Mouse (Mus musculus) layer of hippocampus, adult 2 months (tissue): ENCODE data around the gene Mbd3. TPM values are rescaled to one million over a fixed set of nuclear protein-coding genes. Genes with fewer than 3 reads are reported as not detected.

Experiments
- DNase-seq, 2 experiments: peaks; one replicate each; pipeline ENCODE4 v3.0.0; 2022; ENCODE audit warnings: low spot score in 2 of 2
- H3K27ac ChIP-seq: fragments of 200-600 bp; 2 replicates; pipeline ENCODE4 v1.8.1; 2022
- H3K4me3 ChIP-seq: fragments of 200-600 bp; 2 replicates; pipeline ENCODE4 v1.8.1; 2022; ENCODE audit warnings: mild to moderate bottlenecking
- CTCF ChIP-seq: fragments of 200-600 bp; conservative IDR thresholded peaks from 2 replicates; pipeline ENCODE4 v1.8.1; 2022; ENCODE audit warnings: antibody characterized with exemption, mild to moderate bottlenecking, moderate library complexity
- total RNA-seq, 2 experiments: library from RNA; stranded (reverse); gene quantifications; 2 replicates each; pipeline ENCODE4 v1.2.3; 2021

The Mbd3 gene
- total RNA-seq, 2 experiments from 2014 or later, result 147 to 149 TPM

DNA sequence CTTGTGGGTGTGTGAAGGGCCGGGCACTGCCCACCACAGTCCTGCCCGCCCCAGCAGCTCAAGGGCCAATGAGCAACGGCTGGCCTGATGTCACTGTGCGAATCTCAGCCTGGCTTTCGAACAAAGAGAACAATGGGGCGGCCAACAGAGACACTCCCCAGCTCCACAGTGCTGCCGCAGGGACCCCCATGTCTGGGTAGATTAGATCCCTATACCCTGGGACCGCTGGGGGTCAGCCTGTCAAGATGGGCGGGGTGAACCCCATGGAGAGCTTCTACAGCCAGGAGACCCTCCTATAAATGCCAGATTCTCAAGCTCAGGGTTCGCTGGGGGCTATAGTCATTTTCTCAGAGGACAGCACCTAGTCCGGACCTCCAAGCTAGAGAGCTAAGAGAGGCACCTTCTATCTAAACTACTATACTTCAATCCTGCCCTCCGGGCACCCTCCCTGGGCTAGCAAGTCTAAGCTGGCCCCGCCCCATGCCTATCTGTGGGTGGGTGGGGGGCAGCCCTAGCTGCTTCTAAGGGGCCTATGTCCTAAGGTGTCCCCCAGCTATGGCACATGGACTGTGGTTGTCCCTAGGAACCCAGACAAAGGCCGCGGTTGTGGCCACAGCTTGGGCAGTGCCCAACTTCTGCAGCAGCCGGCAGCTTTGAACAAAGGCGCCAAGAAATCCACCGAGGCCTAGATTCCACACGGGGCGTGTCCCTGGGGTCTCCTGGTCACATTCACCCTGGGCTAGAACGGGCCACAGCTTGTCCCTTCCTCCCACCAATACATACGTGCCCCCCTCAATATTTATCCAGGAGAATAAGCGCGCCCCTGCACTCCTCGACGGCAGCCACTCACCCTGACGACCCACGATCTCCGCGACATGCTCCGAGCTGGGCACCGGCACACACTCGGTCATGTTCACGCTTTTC, 13.3 kb downstream of the Mbd3 start:
- DNase-seq, result no peak
- Histone ChIP-seq H3K4me3 (peak overlapping the region; percentile 79), H3K27ac (peak overlapping the region; percentile 75)
- TF ChIP-seq CTCF, result no peak

DNA sequence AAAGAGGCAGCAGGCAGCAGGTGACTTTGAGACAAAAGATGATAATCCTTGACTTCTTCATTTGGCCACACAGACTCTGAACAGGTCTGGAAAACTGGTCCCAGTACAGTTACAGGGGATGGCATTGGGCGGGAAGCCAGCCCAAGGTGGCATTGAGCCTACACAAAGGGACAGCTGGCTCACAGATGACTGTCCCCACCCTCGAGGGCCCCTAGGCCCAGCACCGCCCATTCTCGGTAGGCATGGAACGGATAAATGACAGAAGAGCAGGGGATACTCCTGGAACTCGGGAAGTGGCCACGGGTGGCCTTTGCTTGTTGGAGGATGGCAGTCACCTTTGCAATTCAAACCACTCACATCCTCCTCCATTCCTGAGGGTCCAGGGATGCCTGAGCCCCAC, 14.0 kb downstream of the Mbd3 start:
- H3K27ac ChIP-seq, result peak overlapping the region; percentile 75; the same call in 1 of the 2 replicates
- no peak for TF ChIP-seq CTCF
- DNase-seq, result no peak

DNA sequence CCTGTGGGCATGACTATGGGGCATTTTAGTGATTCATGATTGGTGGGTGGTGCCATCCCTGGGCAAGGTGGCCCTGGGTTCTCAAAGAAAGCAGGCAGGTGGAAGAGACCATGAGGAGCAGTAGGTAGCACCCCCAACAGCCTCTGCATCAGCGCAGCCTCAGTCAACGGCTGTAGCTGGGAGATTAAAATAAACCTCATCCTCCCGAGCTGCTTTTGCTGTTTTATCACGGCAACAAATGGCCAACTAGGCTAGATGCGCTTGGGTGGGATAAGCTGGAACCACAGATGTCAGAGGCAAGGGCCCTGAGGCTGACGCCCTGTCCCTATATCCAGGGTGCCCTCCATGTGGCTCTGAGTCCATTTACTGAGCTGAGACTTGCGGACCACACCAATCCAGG, 14.6 kb downstream of the Mbd3 start:
- Histone ChIP-seq H3K4me3 (peak overlapping the region; percentile 79), H3K27ac (peak overlapping the region; percentile 75; the same call in 1 of the 2 replicates)
- DNase-seq, result no peak
- no peak for TF ChIP-seq CTCF

More for the DNA sequence above, 14.0 kb downstream of the Mbd3 start:
- H3K4me3 ChIP-seq, result peak overlapping the region; percentile 79

DNA sequence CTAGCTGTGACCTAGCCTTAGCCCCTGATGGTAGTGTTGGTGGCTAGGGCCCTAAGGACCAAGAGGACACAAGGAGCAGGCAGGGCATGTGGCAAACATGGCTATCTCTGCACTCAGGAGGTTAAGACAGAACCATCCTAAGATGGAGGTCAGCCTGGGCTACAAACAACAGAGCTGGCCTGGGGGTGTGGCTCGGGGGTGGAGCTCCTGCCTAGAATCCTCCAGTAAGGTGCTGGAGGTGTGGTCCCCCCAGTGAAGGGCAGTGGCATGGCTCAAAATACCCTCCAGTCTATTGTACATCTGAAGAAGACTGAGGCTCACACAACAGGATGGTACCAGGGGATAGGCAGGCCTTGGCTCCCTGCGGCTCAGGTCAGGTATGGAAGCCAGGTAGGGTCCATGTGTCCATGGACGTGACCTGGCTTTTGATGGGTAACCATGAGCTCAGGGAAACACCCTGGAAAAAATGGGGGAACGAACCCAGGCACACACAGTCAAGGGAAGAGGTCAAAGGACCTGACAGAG, 15.2 kb downstream of the Mbd3 start:
- no peak overlapping the region; the same call in 1 of the 2 replicates for H3K27ac ChIP-seq
- no peak overlapping the region; the same call in 1 of the 2 replicates for H3K4me3 ChIP-seq
- no peak for TF ChIP-seq CTCF
- no peak for DNase-seq

DNA sequence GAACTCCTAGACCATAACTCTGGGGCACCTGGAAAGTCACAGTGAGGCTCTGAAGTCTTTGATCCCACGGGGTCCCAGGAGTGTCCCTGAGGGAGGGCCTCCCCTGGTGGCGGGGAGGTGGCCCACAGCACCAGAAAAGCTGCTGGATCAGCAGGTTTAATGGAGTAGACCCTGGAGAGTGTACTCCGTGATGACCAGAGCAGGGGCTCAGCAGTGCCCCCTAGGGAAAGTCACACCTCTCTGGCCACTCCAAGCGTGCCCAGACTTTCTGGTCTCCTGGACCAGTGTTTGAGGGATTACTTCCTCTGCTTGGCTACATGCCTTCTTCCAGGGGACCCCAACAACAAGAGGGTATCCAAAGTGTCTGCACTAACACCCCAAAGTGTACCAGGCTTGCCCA, 15.9 kb downstream of the Mbd3 start:
- TF ChIP-seq CTCF, result peak; percentile 66
- no peak overlapping the region for H3K4me3 ChIP-seq
- no peak overlapping the region for H3K27ac ChIP-seq
- no peak for DNase-seq

DNA sequence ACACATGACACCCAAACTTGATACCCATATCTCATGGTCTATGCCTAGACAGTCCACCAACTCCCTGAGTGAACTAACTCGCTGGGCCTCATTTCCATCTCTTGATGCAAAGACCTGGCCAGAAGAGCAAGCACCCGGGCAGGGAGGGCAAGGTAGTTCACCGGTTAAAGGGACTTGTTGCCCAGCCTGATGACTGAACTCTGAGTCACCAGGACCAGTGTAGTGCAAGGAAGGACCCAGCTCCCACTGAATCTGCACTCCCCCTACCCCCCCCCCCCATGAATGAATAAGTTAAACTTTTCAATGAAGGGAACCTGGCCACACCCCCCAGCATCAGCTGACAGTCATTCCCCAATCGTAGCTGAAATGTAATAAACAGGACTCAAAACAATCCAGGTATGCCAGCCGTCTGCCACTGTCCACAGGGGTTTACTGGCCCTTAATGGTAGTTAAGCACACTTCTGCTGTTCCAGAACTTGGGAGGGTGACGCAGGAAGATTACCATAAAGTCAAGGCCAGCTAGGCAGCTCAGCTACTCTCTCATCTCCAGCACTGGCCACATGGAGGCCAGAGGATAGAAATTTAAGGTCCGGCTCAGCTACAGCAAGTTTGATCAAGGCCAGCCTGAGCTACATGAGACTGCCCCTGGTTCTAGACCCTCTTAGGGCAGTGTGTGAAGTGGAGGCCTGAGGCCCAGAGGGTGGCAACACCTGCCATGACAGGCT, 16.5 kb downstream of the Mbd3 start:
- H3K27ac ChIP-seq, result no peak overlapping the region
- no peak overlapping the region for H3K4me3 ChIP-seq
- no peak for TF ChIP-seq CTCF
- no peak for DNase-seq

DNA sequence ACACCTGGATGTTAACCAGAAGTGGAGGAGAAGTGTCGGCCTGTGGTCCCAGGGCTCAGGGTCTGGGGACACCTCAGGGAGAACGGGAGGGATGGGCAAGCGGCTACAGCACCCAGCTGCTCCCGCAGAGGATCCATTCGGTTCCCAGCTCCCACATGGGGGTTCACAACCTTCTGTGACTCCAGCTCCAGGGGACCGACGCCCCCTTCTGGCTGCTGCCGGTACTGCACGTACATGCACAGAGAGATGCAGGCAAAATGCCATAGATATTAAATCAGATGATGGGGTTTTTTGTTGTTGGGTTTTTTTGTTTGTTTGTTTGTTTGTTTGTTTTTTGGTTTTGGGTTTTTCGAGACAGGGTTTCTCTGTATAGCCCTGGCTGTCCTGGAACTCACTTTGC, 21.6 kb downstream of the Mbd3 start:
- TF ChIP-seq CTCF, result peak; percentile 78
- no peak for DNase-seq
- Histone ChIP-seq H3K4me3 (no peak overlapping the region), H3K27ac (no peak overlapping the region)

DNA sequence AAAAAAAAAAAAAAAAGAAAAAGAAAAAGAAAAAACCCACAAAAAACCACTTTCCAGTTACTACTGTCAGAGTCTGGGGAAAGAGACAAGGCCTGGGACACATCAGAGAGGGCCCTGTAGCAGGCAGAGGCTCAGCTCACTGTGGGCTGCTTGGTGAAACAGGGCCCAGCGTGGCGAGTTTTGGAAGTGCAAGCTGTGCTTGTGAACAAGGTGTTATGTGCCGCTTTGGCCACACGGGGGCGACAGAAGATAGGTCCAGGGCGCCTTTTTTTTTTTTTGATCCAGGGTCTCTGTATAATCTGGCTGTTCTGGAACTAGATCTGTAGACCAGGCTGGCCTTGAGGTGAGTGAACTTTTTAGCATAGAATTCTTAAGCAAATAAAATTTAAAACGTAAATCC, 23.2 kb downstream of the Mbd3 start:
- no peak overlapping the region for H3K4me3 ChIP-seq
- DNase-seq, result peak; percentile 87 to 94
- no peak overlapping the region for H3K27ac ChIP-seq

DNA sequence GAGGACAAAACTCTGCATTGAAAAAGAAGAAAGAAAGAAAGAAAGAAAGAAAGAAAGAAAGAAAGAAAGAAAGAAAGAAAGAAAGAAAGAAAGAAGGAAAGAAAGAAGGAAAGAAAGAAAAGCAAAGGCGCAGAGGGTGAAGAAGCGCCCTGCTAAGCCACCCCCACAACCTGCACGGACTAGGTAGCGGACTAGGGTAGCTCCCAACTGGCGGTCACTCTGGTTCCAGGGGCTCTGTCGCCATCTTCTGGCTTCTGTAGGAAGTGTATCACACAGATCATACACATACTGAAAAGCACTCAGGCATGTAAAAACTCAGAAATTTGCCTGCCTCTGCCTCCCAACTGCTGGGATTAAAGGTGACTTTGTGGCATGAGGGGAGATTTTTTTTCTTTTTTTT, 25.3 kb downstream of the Mbd3 start:
- Histone ChIP-seq H3K27ac (no peak overlapping the region), H3K4me3 (no peak overlapping the region)
- peak; percentile 84 for TF ChIP-seq CTCF
- DNase-seq, result peak; percentile 78 to 85

More for the DNA sequence above, 23.2 kb downstream of the Mbd3 start:
- TF ChIP-seq CTCF, result peak; percentile 89

DNA sequence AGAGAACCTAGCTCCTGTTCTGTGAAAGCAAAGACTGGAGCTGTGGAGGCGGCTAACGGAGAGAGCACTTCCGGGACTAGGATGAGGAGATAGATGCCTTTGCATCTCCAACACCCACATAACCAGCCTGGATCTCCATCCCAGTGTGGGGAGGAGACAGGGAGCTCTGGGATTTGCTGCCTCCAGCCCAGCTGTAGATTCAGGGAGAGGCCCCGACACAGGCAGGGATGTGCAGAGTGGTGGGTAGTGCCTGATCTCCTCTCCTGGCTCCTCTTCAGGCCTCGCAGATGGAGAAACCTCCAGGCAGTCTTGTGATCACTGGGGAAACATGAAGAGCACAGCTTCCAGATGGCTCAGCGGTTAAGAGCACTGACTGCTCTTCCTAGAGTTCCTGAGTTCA, 26.6 kb downstream of the Mbd3 start:
- Histone ChIP-seq H3K4me3 (no peak overlapping the region), H3K27ac (peak overlapping the region; percentile 64)
- TF ChIP-seq CTCF, result no peak
- peak; percentile 41 to 53 for DNase-seq

DNA sequence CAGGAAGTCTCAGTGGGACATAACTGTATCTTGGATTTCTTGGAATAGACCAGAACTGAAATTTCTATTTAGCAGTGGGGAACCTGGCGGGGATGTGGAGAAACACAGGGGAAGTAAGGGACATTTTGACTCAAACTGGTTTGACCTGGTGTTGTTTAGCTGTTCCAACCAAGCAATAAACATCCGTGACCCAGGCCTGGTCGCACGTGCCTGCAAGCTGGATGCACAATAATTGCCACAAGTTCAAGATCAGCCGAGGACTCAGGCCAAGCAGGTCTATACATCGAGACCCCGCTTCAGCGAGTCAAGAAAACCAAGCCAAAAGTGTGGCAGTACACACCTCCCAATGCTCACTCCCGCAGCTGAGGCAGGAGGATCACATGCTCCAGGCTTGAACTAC, 27.4 kb downstream of the Mbd3 start:
- Histone ChIP-seq H3K4me3 (no peak overlapping the region), H3K27ac (peak overlapping the region; percentile 64)
- no peak for TF ChIP-seq CTCF
- no peak for DNase-seq

DNA sequence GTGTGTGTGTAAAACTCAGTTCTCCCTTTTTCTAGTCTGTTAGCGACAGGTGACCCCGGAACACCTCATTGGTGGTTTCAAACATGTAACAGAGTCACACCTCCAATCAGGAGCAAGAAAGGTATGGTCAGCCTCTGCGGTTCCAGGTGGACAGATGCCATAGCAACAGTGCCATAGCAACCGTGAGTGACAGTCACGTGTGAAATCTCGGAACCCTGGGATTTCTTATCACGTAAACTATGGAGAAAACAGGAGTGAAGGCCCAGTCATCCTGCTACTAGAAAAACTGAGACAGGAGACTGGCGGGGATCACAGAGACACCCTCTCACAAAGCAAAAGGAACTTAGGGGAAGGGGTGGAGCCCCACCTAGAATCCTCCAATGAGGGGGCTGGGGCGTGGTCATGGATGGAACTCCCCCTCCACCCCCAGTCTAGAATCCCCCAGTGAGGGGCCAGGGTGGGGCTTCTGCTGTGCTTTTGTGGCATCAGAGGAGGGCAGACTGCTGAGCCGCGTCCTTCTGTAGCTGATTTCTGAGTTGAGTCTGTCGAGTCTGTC, 27.9 kb downstream of the Mbd3 start:
- H3K27ac ChIP-seq, result peak overlapping the region; percentile 64
- H3K4me3 ChIP-seq, result no peak overlapping the region
- DNase-seq, result peak; percentile 51 to 52
- TF ChIP-seq CTCF, result no peak
